Mouse (Mus musculus) forebrain, embryonic 10.5 days (tissue): ENCODE data around the gene Zp3. TPM values are rescaled to one million over a fixed set of nuclear protein-coding genes. Genes with fewer than 3 reads are reported as not detected.

ENCODE experiments used
- DNase-seq: peaks from one replicate; pipeline ENCODE4 v3.0.0-alpha.2; 2017; ENCODE audit warnings: low spot score; ENCODE audit errors: extremely low spot score
- H3K27ac ChIP-seq: fragments of 300-500 bp; sonication (generic); 2 replicates; pipeline ENCODE4 v1.5.1; 2016; ENCODE audit warnings: mild to moderate bottlenecking
- H3K27me3 ChIP-seq: fragments of 300-500 bp; sonication (generic); 2 replicates; pipeline ENCODE4 v1.6.1; 2016; ENCODE audit warnings: mild to moderate bottlenecking; ENCODE audit not compliant: poor library complexity, severe bottlenecking
- H3K36me3 ChIP-seq: fragments of 300-500 bp; sonication (generic); replicated peaks from 2 replicates; pipeline ENCODE4 v1.6.1; 2016; ENCODE audit warnings: mild to moderate bottlenecking, moderate library complexity
- H3K4me1 ChIP-seq: fragments of 300-500 bp; sonication (generic); 2 replicates; pipeline ENCODE4 v1.6.1; 2016
- H3K4me3 ChIP-seq: fragments of 300-500 bp; sonication (generic); 2 replicates; pipeline ENCODE4 v1.5.1; 2016; ENCODE audit warnings: mild to moderate bottlenecking, moderate library complexity
- H3K9me3 ChIP-seq: fragments of 300-500 bp; sonication (generic); 2 replicates; pipeline ENCODE4 v1.6.1; 2016; ENCODE audit warnings: mild to moderate bottlenecking, moderate library complexity
- WGBS: fragments of 180-500 bp; shearing (Covaris S2); methylation state at CpG from one replicate; pipeline ENCODE4 v1.1.7; 2016; 5-methylcytosine and 5-hydroxymethylcytosine counted together
- polyA plus RNA-seq: library from polyadenylated mRNA; unstranded; fragments of >200 nt; fragmentation: Nextera tagmentation; extraction: Ambion mirVana; gene quantifications from 2 replicates; pipeline ENCODE4 v1.2.1, GENCODE M21; 2016

Zp3 gene
- polyA plus RNA-seq, 1 experiment from 2014 or later = 0.12 TPM

- 67% methylated on average over 8 of the region's 8 CpGs for WGBS
- H3K4me3 ChIP-seq = peak overlapping the region; percentile 82
Measured at GRCm38 (mm10) chr5:135994335-135994724, 14.4 kb downstream of the Zp3 start.

GRCm38 (mm10) chr5:135994725-135995687, 15.1 kb downstream of the Zp3 start, which contains the start of gene Dtx2:
TSS of gene Dtx2 (plus strand) at chr5:135994800.
- Histone ChIP-seq H3K36me3 (peaks cover 38% of the 10 kb centered on the region), H3K4me1 (peaks cover 14% of the 10 kb centered on the region), H3K9me3 (peaks cover 3% of the 10 kb centered on the region; the same call in 1 of the 2 replicates), H3K27ac (peak within 1 kb of the TSS; percentile 92), H3K4me3 (peak within 1 kb of the TSS; percentile 82), H3K27me3 (no peaks in the 10 kb centered on the region)
- DNase-seq = peak; percentile 86
- WGBS = 1% methylated on average over 47 of the region's 47 CpGs

More at GRCm38 (mm10) chr5:135994335-135994724, 14.4 kb downstream of the Zp3 start:
- peaks cover 14% of the 10 kb centered on the region for H3K4me1 ChIP-seq
- no peaks in the 10 kb centered on the region for H3K27me3 ChIP-seq
- H3K36me3 ChIP-seq = peaks cover 31% of the 10 kb centered on the region
- H3K27ac ChIP-seq = peak overlapping the region; percentile 92; the same call in 1 of the 2 replicates
- peaks cover 3% of the 10 kb centered on the region; the same call in 1 of the 2 replicates for H3K9me3 ChIP-seq
- DNase-seq = no peak

GRCm38 (mm10) chr5:135996162-135996561, 16.3 kb downstream of the Zp3 start:
- peaks cover 3% of the 10 kb centered on the region; the same call in 1 of the 2 replicates for H3K9me3 ChIP-seq
- 93% methylated on average over 8 of the region's 8 CpGs for WGBS
- H3K27me3 ChIP-seq = no peaks in the 10 kb centered on the region
- H3K36me3 ChIP-seq = peaks cover 49% of the 10 kb centered on the region
- H3K27ac ChIP-seq = no peak overlapping the region
- DNase-seq = no peak
- peaks cover 14% of the 10 kb centered on the region for H3K4me1 ChIP-seq
- H3K4me3 ChIP-seq = no peak overlapping the region

- Histone ChIP-seq H3K4me3 (no peak overlapping the region), H3K4me1 (peaks cover 19% of the 10 kb centered on the region), H3K27ac (no peak overlapping the region), H3K36me3 (peaks cover 70% of the 10 kb centered on the region), H3K27me3 (no peaks in the 10 kb centered on the region), H3K9me3 (peaks cover 6% of the 10 kb centered on the region; the same call in 1 of the 2 replicates)
- WGBS = 94% methylated on average over 6 of the region's 6 CpGs
- no peak for DNase-seq
Measured at GRCm38 (mm10) chr5:136001222-136001621, 21.3 kb downstream of the Zp3 start.

- no peak overlapping the region for H3K4me3 ChIP-seq
- peak overlapping the region; percentile 35; the same call in 1 of the 2 replicates for H3K27ac ChIP-seq
- peaks cover 6% of the 10 kb centered on the region; the same call in 1 of the 2 replicates for H3K9me3 ChIP-seq
- H3K4me1 ChIP-seq = peaks cover 17% of the 10 kb centered on the region
- no peaks in the 10 kb centered on the region for H3K27me3 ChIP-seq
- no peak for DNase-seq
- H3K36me3 ChIP-seq = peaks cover 59% of the 10 kb centered on the region
- WGBS = 70% methylated on average over 2 of the region's 2 CpGs
Measured at GRCm38 (mm10) chr5:136002325-136002724, 22.4 kb downstream of the Zp3 start.

GRCm38 (mm10) chr5:136002751-136003151, 22.9 kb downstream of the Zp3 start:
- Histone ChIP-seq H3K27ac (no peak overlapping the region), H3K27me3 (no peaks in the 10 kb centered on the region), H3K4me3 (no peak overlapping the region), H3K4me1 (peaks cover 17% of the 10 kb centered on the region), H3K9me3 (peaks cover 6% of the 10 kb centered on the region; the same call in 1 of the 2 replicates), H3K36me3 (peaks cover 55% of the 10 kb centered on the region)
- DNase-seq = no peak
- 34% methylated on average over 3 of the region's 3 CpGs for WGBS

GRCm38 (mm10) chr5:136004537-136004936, 24.6 kb downstream of the Zp3 start:
- peaks cover 44% of the 10 kb centered on the region for H3K36me3 ChIP-seq
- H3K4me1 ChIP-seq = peaks cover 17% of the 10 kb centered on the region
- H3K27me3 ChIP-seq = no peaks in the 10 kb centered on the region
- peaks cover 3% of the 10 kb centered on the region; the same call in 1 of the 2 replicates for H3K9me3 ChIP-seq
- H3K27ac ChIP-seq = no peak overlapping the region
- WGBS = 89% methylated on average over 4 of the region's 4 CpGs
- no peak overlapping the region for H3K4me3 ChIP-seq
- no peak for DNase-seq

- Histone ChIP-seq H3K27me3 (no peaks in the 10 kb centered on the region), H3K4me1 (peaks cover 9% of the 10 kb centered on the region), H3K36me3 (peaks cover 43% of the 10 kb centered on the region), H3K27ac (no peak overlapping the region), H3K4me3 (no peak overlapping the region), H3K9me3 (no peaks in the 10 kb centered on the region)
- 86% methylated on average over 7 of the region's 7 CpGs for WGBS
- DNase-seq = no peak
Measured at GRCm38 (mm10) chr5:136007745-136008144, 27.8 kb downstream of the Zp3 start.

GRCm38 (mm10) chr5:136014877-136015276, 35.0 kb downstream of the Zp3 start:
- Histone ChIP-seq H3K36me3 (peaks cover 68% of the 10 kb centered on the region), H3K4me3 (no peak overlapping the region), H3K27me3 (no peaks in the 10 kb centered on the region), H3K4me1 (0 out of 2 replicates have a peak, but pooled peaks cover 2% of the 10 kb centered on the region), H3K27ac (no peak overlapping the region), H3K9me3 (no peaks in the 10 kb centered on the region)
- DNase-seq = no peak
- WGBS = 84% methylated on average over 10 of the region's 10 CpGs

- no peak overlapping the region for H3K4me3 ChIP-seq
- no peak for DNase-seq
- H3K36me3 ChIP-seq = peaks cover 68% of the 10 kb centered on the region
- H3K9me3 ChIP-seq = no peaks in the 10 kb centered on the region
- H3K27me3 ChIP-seq = no peaks in the 10 kb centered on the region
- 87% methylated on average over 10 of the region's 10 CpGs for WGBS
- no peak overlapping the region for H3K27ac ChIP-seq
- H3K4me1 ChIP-seq = 0 out of 2 replicates have a peak, but pooled peaks cover 2% of the 10 kb centered on the region
Measured at GRCm38 (mm10) chr5:136015586-136015985, 35.7 kb downstream of the Zp3 start.

- Histone ChIP-seq H3K36me3 (peaks cover 65% of the 10 kb centered on the region), H3K27me3 (no peaks in the 10 kb centered on the region), H3K9me3 (no peaks in the 10 kb centered on the region), H3K4me3 (no peak overlapping the region), H3K4me1 (0 out of 2 replicates have a peak, but pooled peaks cover 2% of the 10 kb centered on the region), H3K27ac (no peak overlapping the region)
- WGBS = 89% methylated on average over 10 of the region's 10 CpGs
- no peak for DNase-seq
Measured at GRCm38 (mm10) chr5:136016014-136016876, 36.3 kb downstream of the Zp3 start.

- DNase-seq = no peak
- 0 out of 2 replicates have a peak, but pooled peaks cover 2% of the 10 kb centered on the region for H3K4me1 ChIP-seq
- no peaks in the 10 kb centered on the region for H3K9me3 ChIP-seq
- H3K4me3 ChIP-seq = no peak overlapping the region
- WGBS = 92% methylated on average over 6 of the region's 6 CpGs
- no peaks in the 10 kb centered on the region for H3K27me3 ChIP-seq
- peaks cover 65% of the 10 kb centered on the region for H3K36me3 ChIP-seq
- no peak overlapping the region for H3K27ac ChIP-seq
Measured at GRCm38 (mm10) chr5:136017262-136017661, 37.4 kb downstream of the Zp3 start.
